Mouse (Mus musculus): ENCODE data around the gene Pam. TPM values are rescaled to one million over a fixed set of nuclear protein-coding genes. Genes with fewer than 3 reads are reported as not detected.

Pam gene
- not detected in 2 replicates for polyA plus RNA-seq (2012)

DNA sequence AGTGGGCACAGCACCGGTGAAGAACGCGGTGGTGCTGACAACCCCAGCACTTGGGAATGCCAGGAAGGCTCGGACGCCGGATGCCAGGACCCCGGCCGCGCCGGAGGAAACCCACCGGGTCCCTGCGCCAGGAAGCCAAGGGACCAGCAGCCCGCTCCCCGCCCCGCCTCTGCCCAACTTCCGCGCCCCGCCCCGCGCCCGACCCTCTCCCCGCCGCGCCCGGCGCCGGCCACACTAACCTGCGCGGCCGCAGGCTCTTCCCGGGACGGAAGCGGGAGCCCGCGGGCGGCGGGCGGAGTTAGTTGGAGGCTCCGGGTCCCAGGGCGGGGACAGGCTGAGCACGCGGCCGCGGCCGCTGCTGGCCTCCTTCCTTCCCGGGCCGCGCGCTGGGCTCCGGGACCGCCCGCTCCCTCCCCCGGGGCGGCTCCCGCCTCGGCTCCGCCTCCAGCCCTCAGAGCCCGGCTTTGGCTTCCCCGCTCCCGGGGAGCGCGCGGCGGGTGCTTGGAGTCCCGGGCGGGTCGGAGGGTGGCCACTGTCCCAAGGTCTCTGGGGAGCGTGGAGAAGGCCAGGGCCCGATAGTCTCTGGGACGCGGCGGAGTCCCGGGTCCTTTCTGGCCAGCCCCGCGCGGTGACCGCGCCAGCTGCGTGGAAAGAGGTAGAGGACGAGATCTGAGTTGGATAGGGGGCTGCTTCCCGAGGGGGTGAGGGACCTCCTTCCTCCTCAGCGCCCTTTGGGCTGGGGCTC, at the start of gene Pam:
TSS of gene Pam (minus strand) at position 401 of the 745 bp plus-strand sequence.
- no peak for TF ChIP-seq GATA1 (IDR thresholded peaks at IDR 0.05; ENCODE audit: low read length)

DNA sequence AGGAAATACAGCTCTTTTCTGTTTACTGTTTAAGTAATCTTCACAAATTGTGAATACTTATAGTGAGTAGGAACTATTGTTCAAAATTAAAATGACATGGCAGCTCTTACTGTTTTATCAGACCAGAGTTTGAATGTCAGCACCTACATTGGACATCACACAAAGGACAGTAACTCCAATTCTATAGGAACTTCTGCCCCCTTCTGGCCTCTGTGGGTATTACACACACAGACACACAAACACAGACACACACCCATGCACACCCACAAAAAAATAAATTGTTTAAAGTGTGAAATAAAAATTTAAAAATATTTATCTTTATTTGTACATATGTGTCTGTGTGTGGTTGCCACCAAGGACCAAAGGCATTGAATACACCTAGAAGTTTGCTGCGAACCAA, 49.4 kb upstream of the Pam start:
- TF ChIP-seq GATA1 (IDR thresholded peaks at IDR 0.05; ENCODE audit: low read length) = no peak

DNA sequence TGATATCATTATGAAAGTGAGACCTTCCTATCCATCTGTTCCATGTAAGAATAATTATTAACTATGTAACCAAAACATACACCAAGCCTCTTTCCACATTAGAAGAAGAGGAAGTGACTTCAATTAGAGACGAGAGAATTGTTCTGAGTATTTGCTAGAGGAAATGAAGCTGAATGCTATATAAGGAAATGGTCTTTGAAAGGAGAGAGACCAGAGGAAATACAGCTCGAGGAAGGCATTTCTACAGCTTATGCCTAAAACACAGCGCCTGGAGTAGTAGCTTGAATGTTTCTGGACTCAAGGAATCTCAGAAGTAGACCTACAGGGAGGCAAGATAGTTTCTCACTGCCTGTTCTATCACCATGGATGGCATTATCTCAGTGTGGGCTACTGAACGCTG, 35.8 kb upstream of the Pam start:
- no peak for TF ChIP-seq GATA1 (IDR thresholded peaks at IDR 0.05; ENCODE audit: low read length)

DNA sequence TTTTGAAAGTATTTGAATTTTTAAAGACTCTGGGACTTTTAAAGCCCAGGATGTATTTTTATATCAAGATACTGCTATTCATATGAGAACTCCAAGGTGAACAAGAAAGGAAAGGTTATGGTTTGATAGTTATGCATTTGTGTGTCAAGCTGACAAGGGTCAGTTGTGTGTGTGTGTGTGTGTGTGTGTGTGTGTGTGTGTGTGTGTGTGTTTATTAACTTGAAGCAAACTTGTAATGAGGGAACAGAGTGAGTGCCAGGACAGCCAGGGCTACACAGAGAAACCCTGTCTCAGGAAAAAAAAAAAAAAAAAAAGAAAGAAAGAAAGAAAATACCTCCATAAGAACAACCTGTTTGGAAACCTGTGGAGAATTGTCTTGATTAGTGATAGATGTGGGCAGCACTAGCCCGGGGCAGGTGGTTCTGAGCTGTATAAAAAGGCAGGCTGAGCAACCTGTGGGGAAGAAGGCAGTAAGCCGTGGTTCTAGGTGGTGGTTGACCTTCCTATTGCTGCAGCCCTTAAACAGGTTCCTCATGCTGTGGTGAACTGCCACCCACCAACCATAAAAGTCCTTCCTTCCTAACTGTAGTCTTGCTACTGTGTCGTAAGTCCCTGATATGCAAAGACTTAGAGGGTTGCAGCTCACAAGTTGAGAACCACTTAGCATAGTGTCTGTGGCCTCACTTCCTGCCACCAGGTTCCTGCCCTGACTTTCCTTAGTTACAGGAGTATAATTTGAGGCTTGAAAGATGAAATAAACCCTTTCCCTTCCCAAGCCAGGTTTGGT, 34.3 kb upstream of the Pam start:
- no peak for TF ChIP-seq GATA1 (IDR thresholded peaks at IDR 0.05; ENCODE audit: low read length)

DNA sequence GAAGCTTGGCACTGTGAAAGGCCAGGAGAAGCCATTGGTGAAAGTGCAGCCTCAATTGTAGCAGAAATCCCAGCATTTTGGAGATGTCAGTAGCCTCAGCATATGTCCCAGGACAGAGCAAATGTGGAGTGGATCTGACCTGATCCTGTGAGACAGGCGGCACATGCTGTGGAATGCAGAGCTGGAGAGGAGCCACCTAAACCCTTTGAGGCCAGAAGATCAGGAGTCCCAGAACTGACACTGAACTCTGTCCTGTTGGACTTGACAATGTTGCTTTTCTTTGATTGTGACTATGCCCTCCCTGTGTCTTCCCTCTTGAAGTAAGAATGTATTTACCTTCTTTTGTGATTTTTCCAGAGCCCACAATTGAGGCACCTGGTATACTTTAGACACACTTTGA, 33.7 kb upstream of the Pam start:
- TF ChIP-seq GATA1 (IDR thresholded peaks at IDR 0.05; ENCODE audit: low read length) = no peak

DNA sequence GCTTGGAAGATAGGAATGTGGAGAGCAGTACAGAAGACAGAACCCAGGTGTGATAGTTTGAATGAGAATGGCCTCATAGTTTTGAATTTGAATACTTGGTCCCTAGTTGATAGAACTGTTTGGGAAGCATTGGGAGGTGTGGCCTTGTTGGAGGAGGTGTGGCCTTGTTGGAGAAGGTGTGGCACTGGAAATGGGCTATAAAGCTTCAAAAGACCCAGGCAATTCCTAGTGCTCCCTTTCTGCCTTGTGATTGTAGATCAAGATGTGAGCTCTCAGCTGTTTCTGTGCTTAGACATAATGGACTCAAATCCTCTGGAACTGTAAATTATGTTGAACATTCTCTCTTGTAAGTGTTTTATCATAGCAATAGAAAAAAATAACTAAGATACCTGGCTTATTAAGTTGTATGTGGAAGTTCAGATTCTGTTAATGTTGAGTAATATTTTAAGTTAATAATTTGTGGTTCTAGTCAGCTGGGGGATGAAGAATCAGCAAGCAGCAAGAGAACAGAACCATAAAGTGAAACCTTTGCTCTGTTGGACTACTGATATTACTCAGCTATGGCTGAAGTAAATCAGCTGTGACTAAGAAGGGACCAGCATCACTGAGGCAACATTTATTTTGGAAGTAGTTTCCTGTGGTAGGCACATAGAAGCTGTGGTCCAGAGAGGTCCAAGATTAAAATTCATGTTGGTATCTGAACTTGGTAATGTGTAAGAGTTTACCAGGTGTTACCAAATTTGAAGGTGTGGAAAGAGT, 33.1 kb upstream of the Pam start:
- no peak for TF ChIP-seq GATA1 (IDR thresholded peaks at IDR 0.05; ENCODE audit: low read length)

- no peak for TF ChIP-seq GATA1 (IDR thresholded peaks at IDR 0.05; ENCODE audit: low read length)
Measured at GRCm38 (mm10) chr1:98126268-98126667, 30.8 kb upstream of the Pam start.

DNA sequence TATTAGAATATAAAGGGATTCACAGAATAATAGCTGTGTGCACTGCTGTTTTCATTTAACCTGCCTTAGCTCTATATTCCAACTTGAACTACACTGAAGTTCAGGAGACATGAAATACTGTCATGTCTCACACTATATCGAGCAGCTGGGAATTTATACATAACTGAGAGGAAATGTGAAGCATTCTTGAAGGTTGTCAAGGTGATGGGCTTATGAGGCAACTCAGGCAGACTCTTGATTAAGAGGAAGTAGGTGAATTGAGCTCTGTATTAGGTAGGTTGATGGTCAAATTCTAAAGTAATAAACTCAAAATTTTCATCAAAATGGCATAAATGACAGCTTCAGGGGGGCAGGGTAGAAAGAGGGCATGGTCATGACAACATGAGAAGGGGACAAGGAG, 29.3 kb upstream of the Pam start:
- no peak for TF ChIP-seq GATA1 (IDR thresholded peaks at IDR 0.05; ENCODE audit: low read length)

DNA sequence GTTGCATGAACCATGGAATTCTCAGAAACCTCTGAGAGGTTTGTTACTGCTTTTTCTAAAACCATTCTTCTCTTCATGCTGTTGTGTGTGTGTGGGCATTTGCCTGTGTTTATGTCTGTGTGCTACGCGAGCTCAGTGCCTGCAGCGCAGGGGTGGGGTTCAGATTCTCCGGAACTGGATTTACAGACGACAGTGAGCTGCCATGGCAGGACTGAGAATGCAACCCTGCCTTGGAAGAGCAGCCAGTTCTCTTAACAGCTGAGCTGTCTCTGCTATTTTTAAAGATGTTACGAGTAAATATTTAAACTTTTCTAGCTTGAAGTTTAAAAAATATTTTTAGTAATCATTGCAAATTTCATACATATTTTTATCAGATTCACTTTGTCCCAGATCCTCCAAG, 24.1 kb upstream of the Pam start:
- no peak for TF ChIP-seq GATA1 (IDR thresholded peaks at IDR 0.05; ENCODE audit: low read length)

- TF ChIP-seq GATA1 (IDR thresholded peaks at IDR 0.05; ENCODE audit: low read length) = no peak
Measured at GRCm38 (mm10) chr1:98107599-98107998, 12.2 kb upstream of the Pam start.

- TF ChIP-seq GATA1 (IDR thresholded peaks at IDR 0.05; ENCODE audit: low read length) = no peak
Measured at GRCm38 (mm10) chr1:98099441-98099840, 4.0 kb upstream of the Pam start.

DNA sequence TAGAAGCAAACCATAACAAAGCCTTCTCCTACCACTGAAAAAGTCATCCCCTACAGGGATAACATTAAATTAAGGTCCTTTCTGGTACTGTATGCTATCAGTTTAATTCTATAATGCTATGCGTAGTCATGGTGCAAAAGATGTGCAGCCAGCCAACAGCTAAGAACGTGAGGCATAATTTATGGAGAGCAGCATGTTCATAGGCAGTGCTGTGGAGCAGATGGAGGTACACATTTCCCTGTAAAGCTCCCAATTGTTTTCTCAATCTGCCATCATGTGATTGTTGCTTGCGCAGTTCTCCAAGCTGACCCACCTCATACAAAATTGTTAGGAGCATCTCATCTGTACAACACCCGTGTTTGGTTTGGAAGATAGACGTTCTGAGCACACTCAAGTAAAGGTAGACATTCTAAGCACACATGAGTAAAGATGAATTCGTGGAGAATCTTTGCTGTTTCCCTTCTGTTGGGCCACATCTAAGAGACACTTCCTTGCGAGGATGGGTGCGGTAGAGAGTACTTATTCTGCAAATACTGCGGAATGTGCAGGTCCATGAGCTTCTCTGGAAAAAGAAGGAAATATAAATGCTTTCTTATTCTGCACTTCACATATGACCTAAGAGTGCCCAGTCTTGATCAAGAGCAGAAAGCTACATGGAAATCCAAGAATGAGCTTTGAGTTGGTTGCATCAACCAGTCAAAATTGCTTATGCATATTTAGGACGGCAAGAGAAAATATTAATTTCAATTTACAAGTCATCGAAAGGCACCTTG, 2.7 kb upstream of the Pam start:
- no peak for TF ChIP-seq GATA1 (IDR thresholded peaks at IDR 0.05; ENCODE audit: low read length)

- no peak for TF ChIP-seq GATA1 (IDR thresholded peaks at IDR 0.05; ENCODE audit: low read length)
Measured at GRCm38 (mm10) chr1:98096396-98096935, 1.0 kb upstream of the Pam start.

GRCm38 (mm10) chr1:98095991-98096330, 515 bp upstream of the Pam start:
- TF ChIP-seq GATA1 (IDR thresholded peaks at IDR 0.05; ENCODE audit: low read length) = no peak

GRCm38 (mm10) chr1:98094811-98095245, 618 bp downstream of the Pam start:
- no peak for TF ChIP-seq GATA1 (IDR thresholded peaks at IDR 0.05; ENCODE audit: low read length)

All from G1E-ER4 (cell line).